Comparison of ENCODE assay signal across 8 mouse cellular contexts in the genomic region with DNA sequence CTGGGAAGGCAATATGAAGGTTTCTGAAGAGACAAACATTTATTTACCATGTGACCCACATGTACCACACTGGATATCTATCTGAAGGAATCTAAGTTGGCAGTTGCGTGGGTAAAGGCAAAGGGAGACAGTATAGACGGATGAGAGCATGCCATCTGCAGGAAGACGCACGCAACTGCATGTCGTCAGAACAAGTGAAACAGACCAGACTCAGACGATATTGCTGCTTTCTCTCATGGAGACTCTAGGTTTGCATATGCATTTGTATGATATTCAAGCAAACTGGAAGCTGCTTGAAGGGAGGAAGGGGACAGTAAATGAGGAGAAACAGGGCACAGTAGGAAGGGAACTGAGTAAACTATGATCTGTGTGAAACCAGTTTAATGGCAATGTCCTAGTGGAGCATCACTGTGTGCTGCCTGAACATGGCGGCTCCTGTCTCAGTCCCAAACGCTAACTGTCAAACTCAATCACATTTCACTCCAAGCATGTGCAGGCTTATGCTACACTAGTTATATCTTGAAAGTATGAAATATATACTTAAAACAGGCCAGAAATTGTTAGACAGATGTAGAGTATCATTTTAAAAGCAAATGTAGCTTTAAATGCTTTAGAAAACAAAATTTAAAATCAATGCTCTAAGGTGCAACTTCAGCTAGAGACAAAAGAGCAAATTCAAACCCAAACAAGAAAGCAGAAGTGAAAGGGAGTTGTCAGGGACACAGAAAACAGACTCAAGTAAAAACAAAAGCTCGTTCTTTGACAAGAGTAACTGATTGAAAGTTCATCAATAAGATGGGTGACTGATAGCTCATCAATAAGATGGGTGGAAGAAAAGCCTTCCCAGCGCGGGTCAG. TPM values are rescaled to one million over a fixed set of nuclear protein-coding genes. Genes with fewer than 3 reads are reported as not detected.
DNase-seq lines count a peak whose midpoint lies in the region; ATAC-seq and TF ChIP-seq lines count a peak whose summit lies in the region.

No protein-coding gene starts in this region.

- no peak for ATAC-seq in midbrain, postnatal 0 days (ENCODE audit: low FRiP score)
- ATAC-seq in midbrain, embryonic 15.5 days (replicated peaks), result no peak
- peak; percentile 68 for ATAC-seq in granulocyte monocyte progenitor cell, adult 5-6 weeks (replicated peaks; ENCODE audit: poor library complexity, severe bottlenecking)
- peak; percentile 86 for ATAC-seq in megakaryocyte-erythroid progenitor cell, adult 5-6 weeks (replicated peaks; ENCODE audit: low FRiP score, low TSS enrichment, poor library complexity, severe bottlenecking)

- H3K27me3 ChIP-seq in midbrain, postnatal 0 days (ENCODE audit: insufficient read depth, low read length), result no peaks in the 10 kb centered on the region
- H3K27me3 ChIP-seq in midbrain, embryonic 15.5 days (replicated peaks), result no peaks in the 10 kb centered on the region

- no peaks in the 10 kb centered on the region for H3K9me3 ChIP-seq in midbrain, postnatal 0 days (ENCODE audit: low read length)
- H3K9me3 ChIP-seq in midbrain, embryonic 15.5 days, result no peaks in the 10 kb centered on the region

- H3K4me1 ChIP-seq in midbrain, postnatal 0 days (ENCODE audit: insufficient read depth, low read length), result no peaks in the 10 kb centered on the region
- H3K4me1 ChIP-seq in midbrain, embryonic 15.5 days, result no peaks in the 10 kb centered on the region

- no peak overlapping the region for H3K27ac ChIP-seq in midbrain, postnatal 0 days (ENCODE audit: low read depth, low read length)
- H3K27ac ChIP-seq in midbrain, embryonic 15.5 days, result no peak overlapping the region

- H3K4me3 ChIP-seq in midbrain, postnatal 0 days (ENCODE audit: low read depth, low read length), result no peak overlapping the region
- no peak overlapping the region for H3K4me3 ChIP-seq in midbrain, embryonic 15.5 days

- peak; percentile 62 for DNase-seq in embryo, embryonic 10 days (ENCODE audit: low spot score)
- no peak for DNase-seq in embryo, embryonic 9.5 days (ENCODE audit: extremely low spot score)
- peak; percentile 26 for DNase-seq in midbrain, postnatal 0 days (ENCODE audit: low spot score)
- DNase-seq in urinary bladder, postnatal 10 days (ENCODE audit: low spot score), result no peak
- DNase-seq in adipocyte (ENCODE audit: low spot score), result no peak

- TF ChIP-seq CTCF in midbrain, postnatal 0 days (IDR thresholded peaks at IDR 0.05), result peak; percentile 68

- H3K9ac ChIP-seq in midbrain, postnatal 0 days (replicated peaks; ENCODE audit: low read length, poor library complexity, severe bottlenecking), result no peak overlapping the region
- H3K9ac ChIP-seq in midbrain, embryonic 15.5 days, result no peak overlapping the region

- no peak overlapping the region for H3K4me2 ChIP-seq in midbrain, postnatal 0 days (ENCODE audit: low read depth, low read length, poor library complexity, severe bottlenecking)
- no peak overlapping the region for H3K4me2 ChIP-seq in midbrain, embryonic 15.5 days

- WGBS in midbrain, postnatal 0 days, result 63% methylated on average over 11 of the region's 11 CpGs
- WGBS in midbrain, embryonic 15.5 days, result 71% methylated on average over 11 of the region's 11 CpGs

- peaks cover 11% of the 10 kb centered on the region; the same call in 1 of the 2 replicates for H3K36me3 ChIP-seq in midbrain, postnatal 0 days (ENCODE audit: insufficient read depth, low read length)
- H3K36me3 ChIP-seq in midbrain, embryonic 15.5 days (replicated peaks), result 0 out of 2 replicates have a peak, but pooled peaks cover 4% of the 10 kb centered on the region

RNA-seq across cellular contexts. Expression of gene Tex9, which starts 24.2 kb away (rescaled TPM):
- total RNA-seq in midbrain, postnatal 0 days (2014; rRNA removed), result 21.1 and 25.4 TPM in 2 replicates
- polyA plus RNA-seq in midbrain, postnatal 0 days (2015; fragmentation: Nextera tagmentation; extraction: Ambion mirVana), result 35.9 and 44.0 TPM in 2 replicates
- polyA plus RNA-seq in midbrain, embryonic 15.5 days (2015; fragmentation: Nextera tagmentation; extraction: Ambion mirVana), result 32.6 and 37.3 TPM in 2 replicates
- 14.3 and 18.2 TPM in 2 replicates for total RNA-seq in granulocyte monocyte progenitor cell, adult 5-6 weeks (2014; fragmentation: Nextera tagmentation)
- total RNA-seq in granulocyte monocyte progenitor cell, adult 5-6 weeks (2017), result 25.5 and 25.7 TPM in 2 replicates
- 27.9 and 34.0 TPM in 2 replicates for total RNA-seq in megakaryocyte-erythroid progenitor cell, adult 5-6 weeks (2014; fragmentation: Nextera tagmentation)
- 30.5 and 52.0 TPM in 2 replicates for total RNA-seq in megakaryocyte-erythroid progenitor cell, adult 5-6 weeks (2017)

RNA-seq across cellular contexts. Expression of gene Mns1, which starts 30.0 kb away (rescaled TPM):
- total RNA-seq in midbrain, postnatal 0 days (2014; rRNA removed), result 1.1 and 3.1 TPM in 2 replicates
- polyA plus RNA-seq in midbrain, postnatal 0 days (2015; fragmentation: Nextera tagmentation; extraction: Ambion mirVana), result 2.6 and 3.1 TPM in 2 replicates
- 6.5 and 7.4 TPM in 2 replicates for polyA plus RNA-seq in midbrain, embryonic 15.5 days (2015; fragmentation: Nextera tagmentation; extraction: Ambion mirVana)
- 22.2 and 32.6 TPM in 2 replicates for total RNA-seq in granulocyte monocyte progenitor cell, adult 5-6 weeks (2014; fragmentation: Nextera tagmentation)
- 54.5 and 87.7 TPM in 2 replicates for total RNA-seq in granulocyte monocyte progenitor cell, adult 5-6 weeks (2017)
- 201 and 223 TPM in 2 replicates for total RNA-seq in megakaryocyte-erythroid progenitor cell, adult 5-6 weeks (2014; fragmentation: Nextera tagmentation)
- 410 and 555 TPM in 2 replicates for total RNA-seq in megakaryocyte-erythroid progenitor cell, adult 5-6 weeks (2017)

Comparison
In these comparisons a context has a peak if more than half of its experiments do, and no peak if none do; other contexts are left out.
1. DNase-seq: peak in embryo, embryonic 10 days (single experiment) and midbrain, postnatal 0 days (single experiment); none in embryo, embryonic 9.5 days (single experiment), urinary bladder, postnatal 10 days (single experiment) and adipocyte (single experiment).
2. ATAC-seq: peak in granulocyte monocyte progenitor cell, adult 5-6 weeks (single experiment) and megakaryocyte-erythroid progenitor cell, adult 5-6 weeks (single experiment); none in midbrain, postnatal 0 days (single experiment) and midbrain, embryonic 15.5 days (single experiment).